Mouse (Mus musculus): ENCODE measurements at regions not wholly inside any gene's neighbourhood (a gene's known extent, or its start where the extent isn't known, plus 50 kb on each side); places are given as distances from the start of the nearest gene placed in this dataset.
A peak's percentile ranks its signal among the peaks of the same experiment; 100 is the strongest.
"Not testable (repeated sequence)": the region's sequence is repeated elsewhere in the genome, so short reads cannot be mapped to it uniquely, and the experiment has no call there.

DNA sequence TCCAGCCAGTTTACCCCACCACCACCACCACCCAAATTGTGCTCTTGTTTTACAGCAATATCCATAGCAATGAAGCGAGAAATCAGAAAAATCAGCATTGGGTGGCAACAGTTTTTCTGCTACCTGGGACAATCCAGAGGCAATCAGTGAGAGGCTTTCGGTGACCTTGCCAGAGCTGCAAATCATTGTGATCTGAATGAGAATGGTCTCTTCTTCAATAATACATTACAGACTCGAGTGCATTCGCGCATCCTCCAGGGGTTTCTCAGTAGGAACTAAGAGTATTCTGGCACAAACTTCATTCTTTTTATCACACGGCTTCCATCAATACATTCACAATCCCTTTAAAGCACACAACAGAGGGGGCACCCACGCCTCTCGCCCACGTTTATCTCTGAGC is 91.2 kb downstream of the Srek1 start:
- DNase-seq: peak; percentile 10

DNA sequence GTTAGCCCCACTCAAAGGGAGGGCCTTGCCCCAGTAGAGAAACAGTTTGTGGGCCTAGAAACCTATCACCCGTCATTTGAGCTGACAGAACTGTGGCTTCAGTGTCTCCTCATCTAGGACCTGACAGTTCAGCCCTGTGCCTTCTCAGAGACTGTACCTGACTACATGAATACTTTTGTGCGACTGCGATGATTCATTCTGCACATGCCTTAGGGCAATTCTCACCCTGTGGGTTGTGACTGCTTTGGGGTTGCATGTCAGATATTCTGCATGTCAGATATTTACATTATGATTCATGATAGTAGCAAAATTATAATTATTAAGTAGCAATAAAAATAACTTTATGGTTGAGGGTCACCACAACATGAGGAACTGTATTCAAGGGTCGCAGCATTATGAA is 93.7 kb downstream of the Srek1 start:
- DNase-seq: no peak

DNA sequence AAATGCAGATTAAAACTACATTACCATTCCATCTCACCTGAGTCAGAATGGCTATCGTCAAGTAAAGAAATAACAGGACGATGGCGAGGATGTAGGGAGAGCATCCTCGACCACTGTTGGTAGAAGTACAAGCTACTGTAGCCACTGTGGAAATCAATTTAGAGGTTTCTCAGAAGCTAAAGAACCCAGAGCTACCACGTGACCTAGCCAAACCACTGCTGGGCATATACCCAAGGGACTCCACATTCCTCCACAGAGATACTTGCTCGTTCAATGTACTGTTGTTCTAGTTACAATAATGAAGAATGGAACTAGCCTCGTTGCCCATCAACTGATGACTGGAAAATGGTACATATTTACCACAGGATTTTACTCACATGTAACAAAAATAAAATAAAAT is 94.4 kb downstream of the Srek1 start:
- no peak for DNase-seq

DNA sequence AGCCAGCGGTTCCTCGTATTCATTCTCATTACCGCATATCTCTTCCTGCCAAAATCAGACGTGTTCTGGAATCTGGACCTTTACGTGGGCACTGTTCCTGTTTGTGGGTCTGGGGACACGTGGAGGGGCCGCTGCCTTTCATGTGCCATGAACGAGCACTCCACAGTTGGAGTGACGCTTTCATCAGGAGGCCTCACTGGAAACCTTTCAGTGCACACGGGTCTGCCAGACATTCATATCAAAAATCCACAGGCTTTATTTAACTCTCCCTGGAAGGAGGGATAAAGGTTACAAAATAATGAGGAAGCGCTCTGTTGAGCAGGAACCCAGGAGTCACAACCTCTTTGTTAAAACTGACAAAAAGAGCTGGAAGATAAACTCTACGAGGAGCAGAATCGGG is 97.6 kb downstream of the Srek1 start:
- no peak for DNase-seq

DNA sequence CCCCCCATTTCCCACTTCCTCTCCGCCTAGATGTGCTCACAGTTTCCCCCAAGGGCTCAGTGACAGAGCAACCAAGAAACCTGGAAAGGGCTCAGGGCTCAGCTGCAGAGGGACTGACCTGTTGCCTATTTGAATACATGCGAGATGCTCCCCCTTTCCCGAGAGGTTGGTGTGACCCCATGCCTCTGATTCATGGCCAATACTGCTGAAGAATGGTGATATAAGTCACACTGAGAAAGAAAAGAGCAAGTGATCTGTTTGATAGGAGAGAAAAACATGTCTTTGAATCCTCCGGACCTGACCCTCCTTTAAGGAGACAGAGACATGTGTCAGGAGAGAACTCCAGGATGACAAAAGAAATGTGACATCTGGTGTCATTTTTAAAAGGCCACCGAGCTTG is 98.2 kb downstream of the Srek1 start:
- no peak for DNase-seq

DNA sequence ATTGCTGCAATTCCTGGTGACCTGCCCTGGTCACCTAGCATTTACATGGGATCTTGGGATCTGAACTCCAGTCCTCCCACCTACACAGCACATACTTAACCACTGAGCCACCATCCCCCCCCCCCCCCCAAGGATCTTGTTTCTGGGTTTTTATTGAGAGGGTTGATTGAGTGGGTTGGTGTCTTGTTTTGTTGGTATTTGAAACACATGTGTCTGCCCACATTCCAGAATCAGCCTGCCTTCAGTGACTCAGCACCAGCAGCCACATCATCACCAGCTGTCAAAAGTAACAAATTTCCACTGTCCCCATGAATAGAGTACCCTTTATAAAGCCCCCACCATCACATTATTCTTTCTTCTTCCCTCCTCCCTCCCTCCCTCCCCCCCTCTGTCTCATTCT is 103.8 kb downstream of the Srek1 start:
- DNase-seq: peak; percentile 45

DNA sequence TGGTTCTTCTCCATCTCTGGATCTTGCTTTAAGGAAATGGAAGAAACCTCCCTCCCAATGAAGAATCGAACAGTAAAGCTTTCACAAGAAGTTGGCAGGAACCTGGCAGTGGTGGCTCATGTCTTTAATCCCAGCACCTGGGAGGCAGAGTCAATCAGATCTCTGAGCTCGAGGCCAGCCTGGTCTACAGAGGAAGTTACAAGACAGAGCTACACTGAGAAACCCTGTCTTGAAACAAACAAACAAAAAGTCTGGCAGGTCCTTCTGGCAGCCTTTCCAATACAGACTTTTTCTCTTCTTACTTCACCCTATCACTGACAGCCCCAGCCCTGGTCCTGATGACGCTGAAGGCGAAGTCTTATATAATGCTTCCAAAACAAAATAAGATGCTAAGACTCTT is 104.6 kb downstream of the Srek1 start:
- no peak for DNase-seq

DNA sequence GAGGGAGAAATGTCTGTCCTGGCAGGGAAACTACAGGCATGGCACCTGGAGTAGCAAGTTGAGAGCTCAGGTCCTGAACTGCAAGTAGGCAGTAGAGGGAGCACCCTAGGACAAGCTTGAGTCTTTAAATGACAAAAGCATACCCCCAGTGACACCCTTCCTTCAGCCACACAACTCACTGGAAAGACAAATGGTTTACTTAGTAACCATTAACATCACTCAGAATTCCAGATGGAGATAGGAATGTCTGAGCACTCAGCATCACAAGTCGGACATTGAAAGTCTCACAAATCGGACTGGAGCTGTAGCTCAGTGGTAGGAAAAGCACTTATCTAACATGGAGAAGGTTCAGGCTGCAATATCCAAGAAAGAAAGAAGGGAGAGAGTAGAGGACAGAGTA is 106.7 kb downstream of the Srek1 start:
- DNase-seq: no peak

DNA sequence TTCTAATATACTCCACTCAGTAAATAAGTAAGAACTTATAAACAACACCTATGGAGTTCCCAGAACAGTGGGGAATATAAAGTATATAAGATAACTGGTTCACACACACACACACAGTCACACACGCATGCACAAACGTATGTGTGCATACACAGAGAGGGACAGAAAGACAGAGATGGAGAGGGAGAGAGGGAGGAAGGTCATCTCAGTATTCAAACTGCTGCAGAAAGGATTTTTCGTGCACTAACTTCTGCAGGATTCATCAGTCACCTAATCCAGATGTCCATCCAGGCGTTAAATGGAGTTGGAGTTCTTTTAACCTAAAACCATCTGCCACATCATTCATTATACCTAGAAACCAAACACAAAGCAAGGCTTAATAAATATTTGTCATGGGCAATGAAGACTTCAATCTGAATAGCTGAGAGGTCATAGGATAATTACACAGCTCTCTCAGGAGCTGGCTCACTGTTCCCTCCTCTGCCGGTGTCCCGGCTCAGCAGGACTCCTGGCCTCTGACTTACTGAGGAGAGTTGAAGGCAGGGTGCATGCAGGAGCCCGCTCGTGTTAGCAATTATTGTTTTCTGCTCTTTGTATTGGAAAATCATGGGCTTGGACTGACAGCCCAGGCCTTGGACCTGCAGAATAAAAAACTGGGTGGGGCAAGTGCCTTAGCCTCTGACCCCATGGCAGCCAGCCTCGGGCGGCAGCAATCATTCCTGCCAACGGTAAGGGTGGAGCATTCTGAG is 114.0 kb downstream of the Srek1 start:
- DNase-seq: no peak

DNA sequence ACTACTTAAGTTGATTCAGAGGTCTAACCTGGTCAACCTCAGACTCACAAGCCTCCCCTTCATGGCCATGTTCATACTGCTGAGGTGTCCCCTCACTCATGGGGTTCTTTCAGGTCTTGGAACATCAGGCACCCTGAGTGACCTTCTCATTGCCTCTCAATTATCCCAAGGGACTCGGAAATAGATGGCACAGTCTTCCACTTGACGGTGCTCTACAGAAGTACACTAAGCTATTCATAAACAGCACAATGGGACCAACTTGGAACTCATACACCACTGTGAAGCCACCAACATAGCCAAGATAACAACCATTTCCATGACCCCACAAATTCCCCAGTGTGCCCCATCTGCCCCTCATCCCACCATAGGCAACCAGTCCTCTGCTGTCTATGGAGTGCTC is 118.4 kb downstream of the Srek1 start:
- no peak for DNase-seq

DNA sequence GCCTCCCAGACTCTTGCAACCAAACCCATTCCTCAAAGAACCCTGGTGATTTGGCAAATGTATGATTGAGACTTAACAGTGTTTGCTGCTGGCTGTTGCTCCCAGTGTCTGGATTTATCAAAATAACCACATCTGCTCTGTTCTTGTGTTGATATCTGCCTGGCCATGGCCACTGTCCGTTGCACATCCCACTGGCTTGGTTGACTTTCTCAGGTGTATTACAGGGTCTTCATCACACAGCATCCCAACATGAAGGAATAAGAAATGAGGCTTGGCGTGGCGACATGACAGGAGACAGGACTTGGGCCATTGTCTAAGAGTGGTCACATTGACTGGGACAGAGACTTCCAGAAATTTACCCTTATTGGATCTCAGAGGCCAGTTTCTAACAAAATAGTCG is 121.2 kb downstream of the Srek1 start:
- no peak for DNase-seq

DNA sequence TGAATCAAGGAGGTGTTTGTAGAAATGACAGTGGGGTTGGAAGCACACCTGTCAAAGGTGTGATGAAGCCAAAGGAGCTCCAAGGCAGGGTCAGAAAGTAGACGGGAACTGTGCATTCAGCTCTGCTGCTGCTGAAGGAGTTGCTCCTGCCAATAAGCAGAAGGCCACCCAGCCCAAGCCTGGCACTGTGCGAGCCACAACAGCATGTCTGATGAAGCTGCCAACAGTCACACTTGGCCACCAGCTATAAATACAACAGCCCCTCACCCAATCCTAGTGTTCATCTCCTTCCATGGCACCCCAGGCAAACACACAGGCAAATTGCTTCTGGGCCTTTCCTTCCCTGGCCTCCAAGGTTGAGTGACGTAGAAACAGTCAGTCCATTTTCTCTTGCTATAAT is 125.0 kb downstream of the Srek1 start:
- DNase-seq: no peak

DNA sequence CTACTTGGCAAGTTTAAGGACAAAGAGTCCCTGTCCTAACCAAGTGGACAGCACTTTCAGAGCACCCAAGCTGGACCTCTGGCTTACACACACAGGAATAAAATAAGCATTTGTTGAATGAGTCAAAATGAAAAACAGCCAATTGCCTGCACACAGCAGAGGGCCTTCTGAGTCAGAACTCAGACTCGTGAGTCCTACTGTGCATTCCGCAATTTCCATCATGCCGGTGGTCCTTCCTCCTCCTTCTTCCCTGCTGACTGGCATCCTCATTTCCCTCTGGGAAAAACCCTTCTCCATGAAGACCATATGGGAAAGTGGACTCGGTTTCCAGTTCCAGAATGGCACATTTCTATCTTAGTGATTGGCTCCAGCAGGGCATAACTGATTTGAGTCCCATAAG is 126.4 kb downstream of the Srek1 start:
- DNase-seq: no peak

DNA sequence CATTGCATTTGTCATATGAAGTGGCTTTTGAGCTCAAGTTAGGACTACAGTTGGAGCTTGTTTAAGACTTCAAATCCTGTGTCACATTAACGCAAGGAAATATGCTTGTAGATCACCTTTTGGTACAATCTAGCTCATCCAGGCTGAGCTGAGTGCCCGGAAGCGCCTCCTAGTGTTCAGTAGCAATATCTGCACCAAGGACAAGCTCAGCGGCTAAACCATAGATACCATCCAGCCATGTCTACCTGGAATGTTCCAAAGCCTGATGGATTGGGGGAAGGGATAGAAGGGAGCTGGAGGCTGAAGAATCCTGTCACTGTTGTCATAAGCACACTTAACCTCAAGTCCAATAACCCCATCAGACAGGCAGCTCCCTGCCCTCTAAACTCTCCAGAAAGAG is 128.4 kb downstream of the Srek1 start:
- DNase-seq: peak; percentile 18

DNA sequence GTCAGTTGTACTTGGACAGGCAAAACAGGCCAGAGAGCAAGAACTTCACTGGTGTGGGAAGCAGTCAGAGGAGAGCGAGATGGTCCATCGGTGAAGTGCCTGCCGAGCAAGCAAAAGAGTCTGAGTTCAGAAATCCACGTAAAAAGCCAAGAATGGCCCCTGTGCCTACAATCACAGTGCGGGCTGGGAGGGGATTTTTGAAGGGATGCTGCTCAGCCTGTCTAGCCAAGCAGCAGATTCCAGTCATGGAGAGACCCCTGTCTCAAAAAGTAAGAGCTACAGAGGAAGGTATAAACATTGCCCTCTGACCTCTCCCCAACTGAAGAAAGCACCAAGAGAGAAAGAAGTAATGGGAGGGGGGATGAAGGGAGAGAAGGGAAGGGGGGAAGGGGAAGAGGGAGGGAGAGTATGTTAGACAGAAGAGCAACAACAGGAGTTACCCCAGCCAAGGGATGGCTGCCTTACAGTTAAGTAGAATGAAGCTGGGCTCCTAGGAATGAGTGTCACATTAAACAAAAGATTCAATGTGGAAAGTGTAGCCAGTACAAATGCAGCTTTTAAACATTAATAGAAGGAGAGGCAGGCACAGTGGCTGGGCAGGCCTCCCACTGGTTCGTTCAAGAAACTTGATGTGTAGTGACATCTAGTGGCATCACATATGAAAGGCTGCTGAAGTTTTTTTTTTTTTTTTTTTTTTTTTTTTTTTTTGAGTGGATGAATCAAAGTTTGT is 130.2 kb downstream of the Srek1 start:
- peak; percentile 32 for DNase-seq

DNA sequence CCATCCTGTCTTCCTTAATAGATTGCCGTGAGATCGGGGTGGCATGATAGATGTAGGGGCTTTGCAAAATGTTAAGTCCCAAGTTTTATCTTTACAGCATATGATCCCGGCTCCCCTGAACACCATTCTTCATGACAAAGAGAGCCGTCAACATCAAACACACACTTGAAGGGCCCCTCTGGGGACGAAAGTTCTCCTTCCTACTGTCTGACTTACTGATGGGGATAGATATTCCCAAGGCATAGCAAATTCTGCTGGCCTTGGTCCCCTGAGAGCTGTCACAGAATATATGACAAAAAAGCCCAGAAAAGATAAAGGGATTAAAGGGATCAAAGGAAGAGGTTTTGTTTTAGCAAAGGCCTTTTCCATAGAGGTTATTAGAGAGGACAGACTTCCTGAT is 130.9 kb downstream of the Srek1 start:
- DNase-seq: no peak

DNA sequence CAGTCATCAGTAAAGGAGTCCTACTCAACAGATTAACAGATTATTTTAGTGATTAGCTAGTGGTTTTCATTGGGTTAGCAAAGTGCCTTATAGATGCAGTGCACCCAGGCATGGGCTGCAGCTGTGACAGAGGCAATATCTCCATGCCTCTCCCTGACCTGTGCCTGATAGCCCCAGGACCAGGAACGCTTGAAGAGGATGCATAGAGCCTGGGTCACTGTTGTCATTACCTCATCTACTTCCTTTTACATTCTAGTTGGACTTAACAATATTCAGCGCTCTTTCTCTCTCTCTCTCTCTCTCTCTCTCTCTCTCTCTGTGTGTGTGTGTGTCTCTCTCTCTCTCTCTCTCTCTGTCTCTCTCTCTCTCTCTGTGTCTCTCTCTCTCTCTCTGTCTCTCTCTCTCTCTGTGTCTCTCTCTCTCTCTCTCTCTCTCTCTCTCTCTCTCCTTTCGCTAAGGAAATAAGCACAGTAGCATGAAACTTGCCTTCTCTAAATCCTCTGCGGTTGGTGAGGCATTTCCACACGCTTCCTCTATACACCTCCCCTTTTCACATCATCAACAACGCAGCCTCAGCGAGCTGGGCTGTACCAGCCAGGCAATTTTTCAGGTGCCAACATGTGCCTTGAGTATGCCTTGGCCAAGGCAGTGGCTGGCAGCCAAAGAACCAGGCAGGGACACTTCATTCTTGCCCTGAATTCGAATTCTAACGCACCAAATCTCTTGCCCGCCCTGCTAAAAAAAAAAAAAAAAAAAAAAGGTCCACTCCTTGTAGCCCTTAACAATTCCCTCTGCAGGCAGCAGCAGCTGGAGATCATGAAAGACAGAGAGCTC is 131.6 kb downstream of the Srek1 start:
- no peak for DNase-seq

DNA sequence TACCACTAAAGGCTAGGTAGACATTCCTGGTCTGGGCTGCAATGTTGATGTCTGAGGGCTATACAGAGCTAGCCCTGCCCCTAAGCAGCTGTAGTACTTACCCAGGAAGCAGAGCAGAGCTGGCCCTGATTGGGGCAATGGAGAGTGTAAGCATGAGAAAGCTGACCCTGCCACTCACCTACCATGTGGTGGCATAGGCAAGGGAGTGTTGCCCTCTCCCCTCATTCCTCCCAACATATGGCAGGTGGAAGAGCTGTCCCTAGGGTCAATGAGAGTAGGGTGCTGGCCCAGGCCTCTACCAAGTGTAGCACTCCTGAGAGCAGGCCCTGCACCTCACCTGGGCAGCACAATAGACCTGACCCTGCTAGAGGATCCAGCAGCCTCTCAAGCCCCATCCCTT is 136.4 kb downstream of the Srek1 start:
- DNase-seq: no peak

DNA sequence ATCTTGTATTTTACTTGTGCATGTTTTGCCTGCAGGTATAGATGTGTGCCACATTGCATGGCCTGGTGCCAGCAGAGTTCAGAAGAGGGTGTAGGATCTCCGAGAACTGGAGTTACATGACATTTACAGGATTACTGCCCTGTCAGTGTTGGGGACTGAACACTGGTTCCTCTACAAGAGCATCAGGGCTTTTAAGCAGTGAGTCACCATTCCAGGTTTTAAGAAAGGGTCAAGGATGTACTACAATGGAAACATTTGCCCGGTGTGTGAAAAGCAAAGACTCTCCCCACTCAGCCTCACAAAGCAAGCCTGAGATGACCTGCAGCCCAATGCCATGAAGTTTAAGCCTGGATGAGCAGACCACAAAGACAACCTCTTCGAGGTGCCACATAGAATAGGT is 137.0 kb downstream of the Srek1 start:
- DNase-seq: no peak

DNA sequence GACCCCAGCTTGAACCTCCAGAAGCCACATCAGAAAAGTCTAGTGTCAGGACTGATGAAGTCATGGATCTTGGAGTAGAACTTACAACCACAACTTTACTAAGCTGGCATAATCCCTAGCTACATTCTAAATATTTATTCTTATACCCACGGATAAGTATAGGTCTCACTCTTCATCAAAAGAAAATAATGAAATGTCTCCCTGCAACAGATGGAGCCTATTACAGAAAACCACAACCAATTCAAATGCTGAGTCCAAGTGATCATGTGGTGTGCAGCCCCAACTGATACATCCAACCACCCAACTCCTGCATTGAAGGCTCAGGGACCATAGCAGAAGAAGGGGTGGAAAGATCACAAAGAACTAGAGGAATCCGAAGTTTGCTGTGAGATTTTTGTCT is 137.8 kb downstream of the Srek1 start:
- no peak for DNase-seq

DNA sequence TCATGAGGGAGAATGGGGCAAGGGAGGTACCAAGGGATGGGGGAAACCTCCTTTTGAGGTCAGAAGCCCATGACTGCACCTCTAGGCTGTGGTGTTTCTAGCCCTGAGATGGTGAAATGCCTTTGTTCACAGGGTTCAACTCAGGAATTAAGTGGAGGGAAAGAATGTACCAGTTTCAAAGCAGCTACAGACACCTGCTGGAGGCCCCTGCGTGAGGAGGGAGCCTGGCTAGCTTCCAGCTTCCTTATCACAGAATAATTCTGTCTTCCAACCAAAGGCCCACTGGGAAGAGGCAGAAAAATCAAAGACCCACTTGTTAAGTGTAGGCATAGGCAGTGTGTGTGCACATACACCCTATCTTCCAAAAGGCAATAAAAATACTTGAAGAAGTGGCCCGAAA is 150.6 kb downstream of the Srek1 start:
- DNase-seq: no peak

DNA sequence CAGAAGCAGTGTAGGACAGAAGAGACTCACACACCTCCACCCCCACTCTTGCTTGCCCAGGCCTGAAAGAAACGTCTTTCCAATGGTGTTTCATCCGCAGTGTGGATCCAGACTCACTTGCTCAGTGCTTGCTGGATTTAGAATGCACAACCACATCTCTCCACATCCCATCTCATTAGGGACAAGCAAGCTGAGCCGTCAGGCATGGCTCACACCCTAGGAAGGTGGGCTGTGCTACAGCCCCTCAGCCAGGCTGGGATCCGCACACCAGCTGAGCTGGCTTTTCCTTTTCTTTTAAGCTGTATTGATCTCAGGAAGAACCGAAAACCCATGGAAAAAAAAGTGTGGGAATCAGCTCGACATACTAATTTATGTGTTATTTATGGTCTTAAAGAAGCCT is 151.1 kb downstream of the Srek1 start:
- DNase-seq: no peak

DNA sequence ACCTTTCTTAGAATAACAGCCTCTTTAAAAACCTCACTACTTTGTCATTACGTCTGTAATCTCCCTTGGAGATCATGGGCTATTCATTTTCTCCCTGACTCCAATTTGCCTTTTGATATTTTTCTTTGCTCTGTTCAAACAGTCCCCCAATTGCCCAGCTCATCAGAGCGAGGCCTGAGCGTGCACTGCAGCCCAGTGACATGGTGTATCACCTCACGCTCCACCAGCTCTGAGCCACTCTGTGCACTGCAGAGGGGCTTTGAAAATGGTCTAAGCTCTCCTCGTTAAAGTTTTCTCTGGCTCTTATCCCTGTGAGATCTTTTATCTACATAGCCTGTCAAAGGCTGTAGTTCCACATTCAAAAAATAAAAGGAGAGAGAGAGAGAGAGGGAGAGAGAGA is 152.1 kb downstream of the Srek1 start:
- DNase-seq: no peak

DNA sequence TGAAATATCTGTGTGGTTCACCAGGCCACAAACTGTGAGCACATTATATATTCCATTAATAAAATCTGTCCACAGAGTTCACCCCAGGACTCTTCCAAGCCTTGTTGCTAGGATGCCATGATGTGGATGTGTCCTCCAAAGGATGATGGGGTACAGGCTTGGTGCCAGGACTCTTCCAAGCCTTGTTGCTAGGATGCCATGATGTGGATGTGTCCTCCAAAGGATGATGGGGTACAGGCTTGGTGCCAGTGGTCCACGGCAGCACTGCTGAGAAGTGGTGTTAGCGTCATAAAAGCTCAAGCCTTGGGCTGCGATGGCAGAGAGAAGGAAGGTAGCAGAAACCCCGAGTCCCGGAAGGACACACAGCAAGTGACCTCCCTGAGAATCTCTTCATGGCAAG is 153.4 kb downstream of the Srek1 start:
- DNase-seq: not testable (repeated sequence)
